Mouse (Mus musculus) hindbrain, embryonic 14.5 days (tissue): ENCODE measurements around the gene Peak1. TPM values are rescaled to one million over a fixed set of nuclear protein-coding genes. Genes with fewer than 3 reads are reported as not detected.

ENCODE experiments used
- ATAC-seq: fragments of 200-750 bp; cut with Nextera tagmentation; 2 replicates; pipeline ENCODE4 v1.8.0; 2017; ENCODE audit warnings: moderate number of reproducible peaks, mild to moderate bottlenecking, moderate TSS enrichment, moderate library complexity; ENCODE audit not compliant: low FRiP score
- DNase-seq: peaks from one replicate; pipeline ENCODE4 v3.0.0-alpha.2; 2015; ENCODE audit warnings: low spot score
- H3K27ac ChIP-seq: fragments of 300-500 bp; sonication (generic); 2 replicates; pipeline ENCODE4 v1.5.1; 2014; ENCODE audit warnings: mild to moderate bottlenecking, moderate library complexity
- H3K27me3 ChIP-seq: fragments of 300-500 bp; sonication (generic); 2 replicates; pipeline ENCODE4 v1.6.1; 2014; ENCODE audit warnings: mild to moderate bottlenecking, low read length, mixed read lengths; ENCODE audit not compliant: control insufficient read depth, insufficient read depth
- H3K36me3 ChIP-seq: fragments of 300-500 bp; sonication (generic); replicated peaks from 2 replicates; pipeline ENCODE4 v1.6.1; 2014; ENCODE audit not compliant: control insufficient read depth, insufficient read depth
- H3K4me1 ChIP-seq: fragments of 300-500 bp; sonication (generic); replicated peaks from 2 replicates; pipeline ENCODE4 v1.6.1; 2014; ENCODE audit warnings: antibody characterized with exemption, low read length, mixed read lengths; ENCODE audit not compliant: control insufficient read depth, insufficient read depth
- H3K4me2 ChIP-seq: fragments of 300-500 bp; sonication (generic); replicated peaks from 2 replicates; pipeline ENCODE4 v1.6.1; 2014; ENCODE audit warnings: mild to moderate bottlenecking, moderate library complexity
- H3K4me3 ChIP-seq: fragments of 300-500 bp; sonication (generic); replicated peaks from 2 replicates; pipeline ENCODE4 v1.5.1; 2014; ENCODE audit warnings: mild to moderate bottlenecking, low read length
- H3K9ac ChIP-seq: fragments of 300-500 bp; sonication (generic); 2 replicates; pipeline ENCODE4 v1.6.1; 2014
- H3K9me3 ChIP-seq: fragments of 300-500 bp; sonication (generic); 2 replicates; pipeline ENCODE4 v1.6.1; 2016; ENCODE audit warnings: low read length; ENCODE audit not compliant: control insufficient read depth
- whole genome bisulfite sequencing: fragments of 180-500 bp; shearing (Covaris S2); extraction: QIAGEN DNeasy Blood & Tissue Kit; methylation state at CpG from one replicate; pipeline ENCODE4 v1.1.7; 2014; 5-methylcytosine and 5-hydroxymethylcytosine counted together
- polyA plus RNA-seq: library from polyadenylated mRNA; unstranded; fragments of >200 nt; fragmentation: Nextera tagmentation; extraction: Ambion mirVana; gene quantifications from 2 replicates; pipeline ENCODE4 v1.2.1, GENCODE M21; 2014

The Peak1 gene
- polyA plus RNA-seq, 1 experiment from 2014 or later = 7.7 TPM

- peak overlapping the region; percentile 98 for H3K27ac ChIP-seq
- H3K4me1 ChIP-seq = peaks cover 41% of the 10 kb centered on the region
- peak overlapping the region; percentile 79 for H3K4me3 ChIP-seq
- WGBS = under 1% methylated on average over 11 of the region's 11 CpGs
- H3K27me3 ChIP-seq = no peaks in the 10 kb centered on the region
- no peaks in the 10 kb centered on the region for H3K9me3 ChIP-seq
- H3K36me3 ChIP-seq = no peaks in the 10 kb centered on the region
- DNase-seq (peak; percentile 79), ATAC-seq (peak; percentile 63)
- peak overlapping the region; percentile 75 for H3K9ac ChIP-seq
- H3K4me2 ChIP-seq = peak overlapping the region; percentile 59
Measured at GRCm38 (mm10) chr9:56418738-56419239, 922 bp upstream of the Peak1 start.

DNA sequence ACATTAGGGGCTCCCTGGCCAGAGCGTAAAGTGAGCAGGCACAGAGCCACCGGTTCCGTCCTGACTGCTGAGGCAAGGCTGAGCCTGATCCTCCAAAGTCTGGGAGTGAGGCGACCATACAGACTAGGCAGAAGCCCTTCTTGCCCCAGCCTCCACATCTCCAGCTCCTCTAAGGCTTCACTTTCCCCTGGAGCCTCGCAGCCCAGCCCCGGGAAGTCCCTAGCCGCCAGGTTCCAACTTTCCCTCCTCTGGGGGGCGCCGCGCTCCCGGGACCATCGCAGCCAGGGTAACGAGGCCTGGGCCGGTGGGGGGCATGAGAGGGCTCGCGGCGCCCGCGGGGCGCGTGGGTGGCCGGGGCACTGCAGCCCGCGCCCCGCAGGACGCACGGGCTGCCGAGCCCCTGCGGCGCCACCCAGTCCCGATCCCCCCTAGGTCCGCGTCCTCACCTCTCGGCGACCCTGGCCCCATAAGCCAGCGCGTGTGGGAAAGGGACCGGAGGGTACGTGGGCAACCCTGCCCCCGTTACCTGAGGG lies 386 bp downstream of the Peak1 start:
- no peaks in the 10 kb centered on the region for H3K36me3 ChIP-seq
- ATAC-seq = peak; percentile 31
- peak overlapping the region; percentile 59 for H3K4me2 ChIP-seq

DNA sequence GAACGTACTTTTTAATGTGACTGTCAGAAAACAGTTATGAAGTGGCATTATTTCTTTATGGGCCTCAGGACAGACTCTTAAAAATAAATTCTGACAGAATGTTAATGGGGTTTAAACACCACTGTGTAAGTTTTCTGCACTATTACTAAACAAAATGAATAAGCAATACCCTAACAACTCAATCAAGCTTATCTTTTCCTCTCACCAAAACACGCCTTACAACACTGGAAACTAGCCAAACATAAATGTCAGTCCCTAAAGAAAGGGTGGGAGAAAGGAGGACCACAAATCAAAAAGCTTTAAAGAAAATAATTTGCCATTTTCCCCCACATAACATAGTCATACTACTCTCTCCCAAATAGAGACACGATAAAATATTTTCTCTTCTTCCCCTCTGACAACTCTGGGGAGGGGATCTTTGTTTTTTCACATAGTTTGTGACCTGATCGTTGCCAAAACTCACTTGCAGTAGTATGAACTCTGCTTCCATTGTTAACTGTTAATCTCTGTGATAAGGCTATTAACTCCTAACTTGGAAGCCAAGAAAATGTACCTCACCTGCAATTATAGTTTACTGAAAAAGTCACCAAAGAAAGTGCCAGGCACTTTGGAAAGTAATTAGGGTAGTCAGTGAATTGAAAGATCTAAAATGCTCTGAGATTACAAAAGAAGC lies 1.8 kb downstream of the Peak1 start:
- H3K27ac ChIP-seq = no peak overlapping the region
- H3K9me3 ChIP-seq = no peaks in the 10 kb centered on the region
- no peaks in the 10 kb centered on the region for H3K27me3 ChIP-seq
- no peak overlapping the region for H3K4me3 ChIP-seq
- peak overlapping the region; percentile 59 for H3K4me2 ChIP-seq
- no peak for ATAC-seq
- no peak for DNase-seq
- no peak overlapping the region for H3K9ac ChIP-seq
- peaks cover 23% of the 10 kb centered on the region for H3K4me1 ChIP-seq
- no peaks in the 10 kb centered on the region for H3K36me3 ChIP-seq
- 67% methylated on average over 4 of the region's 4 CpGs for WGBS

More for the DNA sequence above, 386 bp downstream of the Peak1 start:
- Histone ChIP-seq H3K27me3 (no peaks in the 10 kb centered on the region), H3K9ac (peak overlapping the region; percentile 74), H3K4me1 (peaks cover 34% of the 10 kb centered on the region), H3K4me3 (peak overlapping the region; percentile 79), H3K9me3 (no peaks in the 10 kb centered on the region), H3K27ac (peak overlapping the region; percentile 85)
- DNase-seq = peak; percentile 65
- WGBS = under 1% methylated on average over 39 of the region's 40 CpGs

DNA sequence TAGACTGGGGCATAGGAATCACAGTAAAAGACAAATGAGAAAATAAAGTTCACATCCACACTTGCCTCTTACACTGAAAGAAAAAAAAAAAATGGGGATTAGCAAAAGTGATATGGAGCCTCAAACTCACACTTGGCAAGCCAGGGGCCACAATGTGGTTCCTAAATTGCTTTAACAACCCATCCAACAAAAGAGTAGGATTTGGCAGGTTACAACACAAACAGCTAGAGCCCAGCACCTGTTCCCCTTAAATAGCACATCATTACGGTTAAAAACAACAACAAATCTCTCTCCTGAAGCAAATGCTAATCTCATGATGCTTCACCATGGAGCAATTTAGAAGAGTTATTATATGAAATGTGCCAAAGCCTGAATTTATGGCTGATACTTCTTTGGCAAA lies 2.5 kb downstream of the Peak1 start:
- Histone ChIP-seq H3K36me3 (no peaks in the 10 kb centered on the region), H3K27ac (no peak overlapping the region), H3K4me2 (no peak overlapping the region), H3K9me3 (no peaks in the 10 kb centered on the region), H3K27me3 (no peaks in the 10 kb centered on the region), H3K4me1 (peaks cover 16% of the 10 kb centered on the region), H3K9ac (no peak overlapping the region), H3K4me3 (no peak overlapping the region)
- 75% methylated on average over 1 of the region's 1 CpGs for WGBS
- ATAC-seq (no peak), DNase-seq (no peak)

- DNase-seq = no peak
- H3K27ac ChIP-seq = no peak overlapping the region
- H3K9me3 ChIP-seq = no peaks in the 10 kb centered on the region
- peaks cover 7% of the 10 kb centered on the region for H3K4me1 ChIP-seq
- no peak for ATAC-seq
- no peak overlapping the region for H3K4me3 ChIP-seq
- no peaks in the 10 kb centered on the region for H3K36me3 ChIP-seq
- H3K9ac ChIP-seq = no peak overlapping the region
- H3K4me2 ChIP-seq = no peak overlapping the region
- H3K27me3 ChIP-seq = no peaks in the 10 kb centered on the region
Measured at GRCm38 (mm10) chr9:56414322-56414721, 3.5 kb downstream of the Peak1 start.

DNA sequence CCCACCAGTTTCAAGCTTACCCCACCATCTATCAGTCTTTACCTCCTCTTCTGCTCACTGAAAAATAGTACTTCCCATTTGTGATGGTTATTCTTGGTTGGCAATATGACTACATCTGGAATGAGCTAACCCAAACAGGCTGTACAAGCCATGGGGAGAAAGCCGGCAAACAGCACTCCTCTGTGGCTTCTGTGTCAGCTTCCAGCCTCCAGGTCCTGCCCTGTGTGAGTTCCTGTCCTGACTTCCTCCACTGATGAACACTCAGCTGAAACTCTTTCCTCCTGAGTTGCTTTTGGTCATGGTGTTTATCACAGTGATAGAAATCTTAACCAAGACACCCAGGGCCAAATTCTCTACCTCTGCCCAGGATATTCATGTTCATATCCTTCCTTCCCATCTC lies 5.2 kb downstream of the Peak1 start:
- Histone ChIP-seq H3K27me3 (no peaks in the 10 kb centered on the region), H3K36me3 (no peaks in the 10 kb centered on the region), H3K4me1 (peaks cover 6% of the 10 kb centered on the region), H3K4me3 (no peak overlapping the region), H3K9me3 (no peaks in the 10 kb centered on the region), H3K27ac (no peak overlapping the region), H3K4me2 (no peak overlapping the region), H3K9ac (no peak overlapping the region)
- no peak for DNase-seq
- no peak for ATAC-seq
- 80% methylated on average over 1 of the region's 1 CpGs for WGBS

DNA sequence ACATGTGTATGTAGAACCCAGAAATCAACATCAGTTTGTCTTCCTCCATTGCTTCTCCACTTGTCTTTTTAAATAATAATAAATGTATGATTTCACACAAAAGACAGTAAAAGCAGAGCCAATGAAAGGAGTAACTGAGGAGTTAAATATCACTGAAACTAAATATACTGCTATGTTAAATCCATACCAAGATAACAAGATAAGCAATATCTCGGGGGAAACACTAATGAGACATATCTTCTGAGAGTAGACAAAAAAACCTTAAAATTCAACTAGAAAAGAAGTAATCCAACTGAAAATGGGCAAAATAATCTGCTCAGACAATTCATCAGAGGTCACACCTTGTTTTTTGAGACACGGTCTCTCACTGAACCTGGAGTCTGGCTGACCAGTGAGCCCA lies 7.9 kb downstream of the Peak1 start:
- Histone ChIP-seq H3K4me2 (no peak overlapping the region), H3K27me3 (no peaks in the 10 kb centered on the region), H3K4me3 (no peak overlapping the region), H3K27ac (no peak overlapping the region), H3K9ac (no peak overlapping the region), H3K4me1 (no peaks in the 10 kb centered on the region), H3K9me3 (no peaks in the 10 kb centered on the region), H3K36me3 (no peaks in the 10 kb centered on the region)
- ATAC-seq (no peak), DNase-seq (no peak)
- WGBS = 98% methylated on average over 2 of the region's 2 CpGs

DNA sequence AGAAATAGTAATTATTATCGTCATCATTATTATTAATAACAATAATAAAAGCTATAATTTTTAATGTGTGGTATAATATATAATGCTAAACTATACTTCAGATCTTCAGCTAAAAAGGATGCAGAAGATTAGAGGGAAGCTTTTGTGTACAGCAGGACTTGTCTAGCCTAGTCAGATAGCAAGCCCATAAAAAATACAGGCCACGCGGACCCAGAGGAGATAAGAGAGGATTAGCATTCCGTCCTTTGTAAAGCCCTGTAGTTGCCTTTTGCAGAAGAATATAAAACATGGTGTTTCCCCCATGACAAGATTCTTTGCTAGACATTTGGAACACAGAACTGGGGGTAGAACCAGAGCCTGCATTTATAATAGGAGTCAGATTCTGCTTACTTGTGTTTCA lies 13.2 kb downstream of the Peak1 start:
- ATAC-seq (no peak), DNase-seq (no peak)
- Histone ChIP-seq H3K27ac (no peak overlapping the region), H3K4me3 (no peak overlapping the region), H3K9ac (no peak overlapping the region), H3K27me3 (no peaks in the 10 kb centered on the region), H3K36me3 (no peaks in the 10 kb centered on the region), H3K4me1 (no peaks in the 10 kb centered on the region), H3K9me3 (no peaks in the 10 kb centered on the region), H3K4me2 (no peak overlapping the region)
- WGBS = 75% methylated on average over 4 of the region's 4 CpGs

GRCm38 (mm10) chr9:56396306-56396705 lies 21.6 kb downstream of the Peak1 start:
- no peak overlapping the region for H3K27ac ChIP-seq
- no peak overlapping the region for H3K4me3 ChIP-seq
- H3K4me1 ChIP-seq = no peaks in the 10 kb centered on the region
- H3K4me2 ChIP-seq = no peak overlapping the region
- no peak for ATAC-seq
- H3K27me3 ChIP-seq = no peaks in the 10 kb centered on the region
- no peaks in the 10 kb centered on the region for H3K36me3 ChIP-seq
- 83% methylated on average over 1 of the region's 1 CpGs for WGBS
- no peaks in the 10 kb centered on the region for H3K9me3 ChIP-seq
- H3K9ac ChIP-seq = no peak overlapping the region
- DNase-seq = no peak
